Mouse (Mus musculus) thymus, postnatal 25 days (tissue): ENCODE data around the gene Fgf22.

ENCODE experiments used
- DNase-seq: peaks from one replicate; pipeline ENCODE4 v3.0.0; 2022

Gene Fgf22

DNA sequence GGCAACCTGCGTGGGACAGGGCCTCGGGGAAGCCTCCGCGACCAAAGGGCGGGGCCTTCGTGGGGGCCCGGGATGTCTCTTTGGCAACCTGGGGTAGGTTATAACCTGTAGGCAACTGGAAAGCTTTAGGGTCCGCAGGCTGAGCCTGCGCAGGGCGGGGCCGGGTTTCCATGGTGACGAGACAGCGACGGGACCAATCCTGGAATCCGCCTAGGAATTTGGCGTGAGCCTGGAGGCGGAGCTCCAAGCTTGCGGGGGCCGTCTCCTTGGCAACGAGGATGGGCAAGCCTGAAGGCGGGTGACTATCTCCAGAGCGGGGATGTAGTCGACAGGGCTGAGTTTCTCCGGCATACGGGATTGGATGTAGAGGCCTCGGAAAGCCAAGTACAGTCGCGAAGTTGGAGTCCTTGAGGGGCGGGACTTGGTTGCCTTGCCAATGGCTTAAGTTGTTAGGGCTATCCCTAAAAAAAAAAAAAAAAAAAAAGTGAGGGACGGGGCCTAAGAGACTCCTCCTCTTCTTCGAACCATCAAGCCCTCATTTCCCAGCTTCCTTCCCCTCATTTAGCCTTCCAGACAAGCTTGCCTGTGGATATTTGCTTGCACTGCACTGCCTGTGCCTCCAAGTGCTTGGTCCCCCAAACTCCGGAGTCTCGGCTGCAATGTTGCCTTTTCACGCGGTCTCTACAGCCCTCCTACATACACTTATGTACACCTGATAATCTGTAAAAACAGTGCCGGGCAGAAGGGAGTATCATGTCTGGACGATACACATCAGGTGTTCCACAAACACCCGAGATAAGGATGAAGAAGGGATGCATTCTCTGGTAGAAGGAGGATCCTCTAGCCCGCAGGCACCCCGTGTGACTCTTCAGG, 12.7 kb downstream of the Fgf22 start:
- DNase-seq, result peak; percentile 70

DNA sequence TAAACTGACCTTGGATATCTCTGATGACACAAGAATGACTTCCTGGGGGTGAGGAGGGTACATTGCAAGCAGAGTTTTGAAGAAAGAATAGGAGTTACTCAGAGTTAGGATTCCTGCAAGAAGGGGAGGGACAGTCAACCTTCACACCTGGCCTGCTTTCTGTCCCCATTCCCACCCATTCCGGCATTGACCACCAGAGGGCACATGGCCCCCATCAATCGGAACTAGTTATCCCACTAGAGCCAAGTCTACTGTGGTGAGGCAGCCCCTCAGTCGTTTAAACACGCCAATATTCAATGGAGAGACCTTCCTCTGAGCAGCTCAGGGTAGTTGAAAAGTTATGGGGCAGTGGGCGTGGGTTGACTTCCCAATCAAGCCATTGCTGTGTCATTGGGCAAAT, 13.5 kb downstream of the Fgf22 start:
- peak; percentile 84 for DNase-seq

DNA sequence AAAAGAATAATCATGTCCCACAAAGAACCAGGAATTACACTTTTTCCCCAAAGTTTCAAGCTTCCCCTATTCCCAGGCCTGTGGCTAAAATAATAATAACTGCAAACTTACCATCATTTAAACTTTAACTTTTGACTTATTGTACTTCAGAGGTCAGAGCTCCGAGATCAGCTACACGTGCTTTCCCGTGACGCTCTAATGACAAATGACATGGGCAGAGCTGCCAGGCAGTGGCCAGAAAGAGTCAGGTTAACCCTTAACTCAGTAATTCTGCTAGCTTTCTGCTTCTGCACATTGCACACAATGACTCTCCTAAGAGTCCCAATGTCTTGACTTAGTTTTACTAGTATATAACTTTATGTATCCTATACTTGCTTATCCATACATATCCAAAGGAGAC, 14.5 kb downstream of the Fgf22 start:
- no peak for DNase-seq

DNA sequence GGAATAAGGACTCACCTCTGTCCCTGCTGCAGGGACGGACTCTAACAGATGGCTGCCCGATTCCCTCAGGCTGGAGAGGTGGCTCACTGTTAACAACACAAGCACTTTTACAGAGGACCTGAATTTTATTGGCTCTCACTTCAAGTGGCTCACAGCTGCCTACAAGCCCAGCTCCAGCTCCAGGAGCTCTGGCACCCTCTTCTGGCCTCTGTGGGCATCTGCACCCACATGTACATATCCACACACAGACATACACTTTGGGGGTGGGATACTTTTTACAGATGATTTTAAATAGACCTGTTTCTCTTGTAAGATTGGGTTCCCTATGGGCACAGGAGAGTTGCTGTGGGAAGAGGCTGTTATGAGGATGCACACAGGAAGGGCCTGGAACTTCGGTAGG, 17.4 kb downstream of the Fgf22 start:
- DNase-seq, result no peak

DNA sequence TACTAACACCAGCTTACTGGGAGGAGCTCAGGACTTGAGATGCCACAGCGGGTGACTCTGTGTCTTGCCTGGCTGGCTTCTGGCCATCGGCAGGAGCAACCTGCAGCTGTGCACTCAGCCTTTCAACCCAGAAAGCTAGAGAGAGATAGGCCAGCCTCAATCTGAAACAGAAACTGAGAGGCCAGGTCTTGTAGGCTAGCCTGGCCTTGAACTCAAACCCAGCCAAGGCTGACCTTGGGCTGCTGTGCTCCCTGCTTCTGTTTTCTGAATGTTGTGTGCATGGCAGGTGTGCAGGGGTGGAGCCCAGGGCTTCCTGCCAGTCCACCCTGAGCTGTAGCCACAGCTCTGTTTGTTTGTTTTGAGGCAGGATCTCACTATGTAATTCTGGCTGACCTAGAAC, 18.3 kb downstream of the Fgf22 start:
- DNase-seq, result no peak

DNA sequence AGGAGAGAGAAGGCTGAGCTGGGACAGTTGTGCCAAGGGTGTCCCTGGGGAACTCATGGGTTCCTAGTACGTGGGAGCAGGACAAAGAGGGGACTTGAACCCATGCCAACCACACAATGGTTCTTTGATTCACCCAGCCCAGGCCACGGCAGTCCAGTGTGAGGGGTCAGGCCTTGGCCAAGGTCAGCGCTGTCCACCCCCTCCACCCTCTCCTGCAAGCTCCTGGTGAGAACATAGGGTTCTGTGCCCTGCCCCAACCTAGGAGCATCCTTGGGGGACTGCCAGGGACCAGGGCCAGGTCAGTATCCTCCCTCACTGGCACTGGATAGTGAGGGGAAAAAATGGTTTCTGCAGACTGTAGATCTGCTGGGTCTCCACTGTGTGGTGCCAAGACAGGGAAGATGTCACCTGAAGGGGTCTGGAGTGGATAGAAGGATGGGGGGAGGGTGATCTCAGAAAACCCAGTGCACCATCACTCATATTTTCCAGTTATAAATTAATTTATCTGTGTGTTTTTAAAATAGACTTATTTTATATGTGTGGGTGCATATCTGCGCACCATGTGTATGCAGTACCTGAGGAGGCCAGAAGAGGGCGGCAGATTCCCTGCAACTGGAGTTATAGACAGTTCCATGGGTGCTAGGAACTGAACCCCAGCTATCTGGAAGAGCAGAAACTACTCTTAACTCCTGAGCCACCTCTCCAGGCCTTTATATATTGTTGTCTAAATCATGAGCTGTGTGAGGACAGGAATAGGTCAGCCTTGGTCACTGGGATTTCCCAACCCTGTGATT, 19.8 kb downstream of the Fgf22 start:
- DNase-seq, result no peak

DNA sequence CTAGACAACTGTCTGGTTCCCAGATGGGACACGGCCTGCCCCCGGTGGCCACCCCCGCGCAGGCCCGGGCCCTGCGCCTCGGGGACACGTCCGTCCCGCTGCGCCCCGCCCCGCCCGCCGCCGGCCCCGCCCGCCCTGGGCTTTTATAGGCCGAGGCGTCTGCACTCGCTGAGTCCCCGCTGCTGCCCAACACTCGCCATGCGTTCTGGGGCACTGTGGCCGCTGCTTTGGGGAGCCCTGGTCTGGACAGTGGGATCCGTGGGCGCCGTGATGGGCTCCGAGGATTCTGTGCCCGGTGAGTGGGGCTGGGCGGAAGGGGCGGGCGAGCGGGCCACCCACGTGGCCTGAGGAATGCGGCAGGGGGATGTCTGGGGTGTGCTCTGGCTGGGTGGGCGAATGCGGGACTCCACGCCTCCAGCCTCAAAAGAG, 22.2 kb downstream of the Fgf22 start, which contains the start of gene Fstl3:
Gene Fstl3 (plus strand): TSS at position 170 of the 429 bp plus-strand sequence.
- no peak for DNase-seq

DNA sequence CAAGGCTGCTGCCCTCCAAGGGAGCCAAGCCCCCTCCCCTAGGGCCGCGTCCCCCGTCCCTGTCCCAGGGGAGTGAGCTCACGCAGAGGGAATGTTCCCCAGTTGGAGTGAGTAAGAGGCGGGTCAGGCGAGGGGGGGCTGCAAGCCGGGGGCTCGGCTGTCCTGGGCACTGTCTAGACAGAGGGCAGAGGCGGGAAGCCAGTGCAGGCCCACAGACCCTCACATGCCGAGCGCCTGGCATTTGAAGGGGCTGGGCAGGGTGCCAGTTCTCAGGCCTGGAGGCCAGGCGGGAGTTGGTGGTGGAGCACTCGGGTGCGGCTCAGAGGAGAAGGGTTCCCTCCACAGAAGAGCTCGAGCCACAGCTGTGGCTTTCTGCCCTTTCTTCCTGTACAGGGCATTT, 23.1 kb downstream of the Fgf22 start:
- DNase-seq, result no peak

DNA sequence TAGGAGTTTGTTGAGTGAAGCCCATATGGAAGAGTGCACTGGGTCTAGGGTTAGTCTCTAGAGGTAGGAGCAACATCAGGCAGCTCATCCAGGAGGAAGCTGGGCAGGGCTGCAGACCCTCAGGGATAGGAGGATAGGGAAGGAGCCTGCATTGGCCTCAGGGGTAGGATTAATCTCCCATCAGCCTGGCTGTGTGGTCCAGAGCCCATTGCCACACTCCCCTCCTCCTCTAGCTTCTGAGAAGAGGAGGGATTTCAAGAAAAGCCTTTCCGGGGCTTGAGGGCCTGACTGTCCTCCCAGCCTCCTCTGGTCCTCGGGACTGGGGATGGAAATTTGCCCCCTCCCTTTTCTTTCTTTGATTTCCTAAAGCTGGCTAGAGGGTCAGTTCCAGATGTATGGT, 24.3 kb downstream of the Fgf22 start:
- DNase-seq, result no peak

DNA sequence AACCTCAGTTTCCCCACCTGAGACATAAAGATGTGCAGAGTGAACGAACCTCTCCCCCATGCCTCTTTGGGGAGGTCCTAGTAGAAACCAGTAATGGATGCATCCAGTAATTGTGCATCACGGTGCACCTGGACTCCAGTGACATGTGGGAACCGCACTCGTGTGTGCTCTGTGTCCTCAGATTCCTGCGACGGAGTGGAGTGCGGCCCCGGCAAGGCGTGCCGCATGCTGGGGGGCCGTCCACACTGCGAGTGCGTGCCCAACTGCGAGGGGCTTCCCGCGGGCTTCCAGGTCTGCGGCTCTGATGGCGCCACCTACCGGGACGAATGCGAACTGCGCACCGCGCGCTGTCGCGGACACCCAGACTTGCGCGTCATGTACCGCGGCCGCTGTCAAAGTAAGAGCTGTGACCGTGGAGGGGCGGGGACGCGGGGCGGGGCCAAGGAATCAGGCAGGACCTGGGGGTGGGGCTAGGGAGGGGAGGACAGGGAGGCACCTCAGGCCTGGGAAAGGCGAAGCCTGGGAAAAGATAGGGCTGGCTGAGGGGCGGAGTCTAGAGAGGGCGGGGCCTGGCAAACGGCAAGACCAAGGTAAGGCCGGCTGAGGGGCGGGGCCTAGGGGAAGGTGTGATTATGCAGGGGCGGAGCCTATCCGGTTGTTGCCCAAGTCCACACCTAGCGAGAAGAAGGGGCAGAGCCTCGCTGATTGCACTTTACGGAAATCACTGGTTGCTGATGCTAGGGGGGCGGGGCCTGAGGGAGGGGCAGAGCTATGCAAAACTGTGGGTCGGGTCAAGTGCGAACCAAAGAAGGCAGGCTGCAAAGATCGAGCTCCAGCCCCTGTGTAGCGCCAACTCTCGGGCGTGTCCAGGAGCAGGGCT, 25.1 kb downstream of the Fgf22 start:
- peak; percentile 94 for DNase-seq

DNA sequence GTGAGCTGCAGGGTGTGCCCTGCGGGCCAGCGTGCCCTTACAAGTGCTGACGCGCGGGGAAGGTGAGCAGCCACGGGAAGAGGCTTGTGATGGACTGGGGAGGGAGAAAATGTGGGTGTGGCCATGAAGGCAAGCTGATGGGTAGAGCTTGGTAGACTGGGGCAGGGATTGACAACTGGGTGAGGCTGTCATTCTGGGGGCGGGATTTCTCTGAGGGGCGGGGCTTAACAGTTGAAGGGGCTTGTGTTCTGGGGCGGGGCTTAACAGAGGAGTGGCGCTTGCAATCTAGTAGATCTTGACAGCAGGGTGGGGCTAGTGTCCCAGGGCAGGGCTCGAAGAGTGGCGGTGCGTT, 25.8 kb downstream of the Fgf22 start:
- DNase-seq, result no peak

DNA sequence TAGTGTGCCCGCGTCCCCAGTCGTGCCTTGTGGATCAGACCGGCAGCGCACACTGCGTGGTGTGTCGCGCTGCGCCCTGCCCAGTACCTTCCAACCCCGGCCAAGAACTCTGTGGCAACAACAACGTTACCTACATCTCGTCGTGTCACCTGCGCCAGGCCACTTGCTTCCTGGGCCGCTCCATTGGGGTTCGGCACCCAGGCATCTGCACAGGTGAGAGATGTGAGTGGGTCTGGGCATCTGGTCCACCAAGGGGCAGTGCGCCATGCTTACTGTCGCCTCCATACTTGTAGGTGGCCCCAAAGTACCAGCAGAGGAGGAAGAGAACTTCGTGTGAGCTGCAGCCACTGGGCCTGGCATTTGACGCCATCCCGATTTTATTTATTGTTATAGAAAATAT, 26.3 kb downstream of the Fgf22 start:
- no peak for DNase-seq

DNA sequence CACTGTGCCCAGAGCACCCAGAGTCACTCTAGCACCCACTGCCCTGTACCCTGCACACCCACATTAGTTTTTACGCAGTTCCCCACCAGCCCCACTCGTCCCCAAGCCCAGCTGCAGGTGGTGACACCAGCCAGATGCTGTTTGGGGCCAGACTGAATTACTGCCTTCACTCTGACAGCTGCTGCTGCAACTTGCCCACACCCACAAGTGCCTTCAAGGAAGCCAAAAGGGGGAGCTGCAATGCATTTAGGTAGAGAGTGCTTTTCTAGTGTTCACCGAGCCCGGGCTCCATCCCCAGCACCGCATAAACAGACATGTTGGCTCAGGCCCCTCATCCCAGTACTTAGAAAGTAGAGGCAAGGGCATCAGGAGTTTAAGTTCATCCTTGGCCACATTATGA, 27.1 kb downstream of the Fgf22 start:
- peak; percentile 73 for DNase-seq

DNA sequence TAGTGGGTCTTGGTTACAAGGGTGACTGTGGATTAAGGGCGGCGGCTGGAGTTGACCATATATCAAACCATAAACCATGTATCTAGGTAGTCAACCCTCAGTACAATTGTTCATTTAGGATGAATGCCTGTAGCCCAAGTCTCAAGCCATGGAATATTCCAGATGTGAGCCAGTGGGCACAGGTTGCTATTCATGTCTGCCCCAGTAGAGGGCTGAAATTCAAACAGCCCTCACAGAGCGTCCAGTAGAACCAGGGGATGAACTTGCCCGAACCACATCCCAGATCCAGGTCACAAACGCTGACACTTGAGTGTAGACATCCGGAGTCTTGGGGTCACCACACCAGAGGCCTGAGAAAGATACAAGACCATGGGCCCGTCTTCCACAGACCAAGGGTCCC, 28.2 kb downstream of the Fgf22 start:
- DNase-seq, result no peak

DNA sequence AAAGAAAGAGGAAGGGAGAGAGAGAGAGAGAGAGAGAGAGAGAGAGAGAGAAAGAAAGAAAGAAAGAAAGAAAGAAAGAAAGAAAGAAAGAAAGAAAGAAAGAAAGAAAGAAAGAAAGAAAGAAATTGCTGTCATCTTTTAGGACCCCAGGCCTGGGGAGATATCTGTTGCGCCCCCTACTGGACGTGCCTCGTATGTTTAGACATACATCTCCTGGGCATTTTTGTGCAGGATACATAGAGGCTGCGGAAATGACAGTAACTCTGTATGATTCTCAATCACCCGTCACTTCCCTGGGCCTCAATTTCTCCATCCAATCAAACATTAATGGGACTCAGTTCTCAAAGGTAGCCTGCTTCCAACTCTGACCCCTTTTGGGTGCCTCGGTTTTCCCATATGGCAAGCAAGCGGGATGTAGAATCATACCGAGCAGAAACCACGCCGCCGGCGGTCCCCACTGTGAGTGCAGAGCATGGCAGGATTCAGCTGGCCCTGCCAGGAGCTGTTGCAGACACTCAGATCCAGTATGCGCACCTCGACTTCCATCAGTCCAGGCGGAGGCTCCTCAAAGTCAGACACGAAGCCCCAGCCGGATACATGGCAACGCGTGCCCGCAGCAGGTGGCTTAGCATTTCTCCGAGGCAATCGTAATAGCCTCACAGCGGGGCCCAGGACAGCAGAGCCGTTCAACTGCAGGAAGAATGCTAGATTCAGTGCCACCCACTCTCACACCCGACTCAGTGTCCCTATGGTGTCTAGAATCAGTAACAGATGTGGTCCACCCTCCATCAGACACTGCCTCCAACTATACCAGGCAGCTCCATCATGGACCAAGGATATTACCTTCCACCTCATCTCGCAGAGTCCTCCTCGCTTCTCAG, 29.3 kb downstream of the Fgf22 start:
- DNase-seq, result peak; percentile 61

DNA sequence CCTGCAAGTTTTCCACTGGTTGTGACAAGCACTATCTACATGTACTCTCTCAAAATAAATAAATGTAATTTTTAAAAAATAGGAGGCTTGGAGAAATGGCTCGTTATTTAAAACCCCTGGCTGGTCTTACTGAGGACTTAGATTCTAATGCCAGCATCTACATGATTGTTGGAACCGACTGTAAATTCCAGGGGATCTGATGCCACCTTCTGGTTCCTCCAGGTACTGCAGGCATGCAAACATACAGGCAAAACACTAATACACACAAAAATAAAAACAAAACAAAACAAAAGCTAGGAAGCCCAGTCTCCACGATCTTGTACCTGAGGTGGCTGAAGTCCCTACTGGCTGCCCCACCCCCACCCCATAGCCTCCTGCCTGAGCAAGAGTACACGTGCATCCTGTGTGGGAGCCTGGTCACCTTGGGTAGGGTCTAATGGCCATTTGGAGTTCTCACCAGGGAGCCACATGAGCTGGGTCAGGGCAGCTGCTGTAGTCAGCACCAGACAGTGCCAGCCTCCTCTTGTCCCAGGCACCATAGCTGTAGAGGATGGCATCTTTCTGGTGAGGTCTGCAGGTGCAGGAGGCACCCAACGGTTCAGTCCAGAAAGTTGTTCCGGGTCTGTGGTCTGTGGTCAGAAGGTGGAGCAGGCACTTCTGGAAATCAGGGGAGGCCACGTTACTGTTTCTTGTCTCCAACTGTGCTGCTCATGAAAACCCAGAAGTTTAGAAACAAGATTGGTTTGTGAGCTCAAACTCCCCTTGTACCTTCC, 33.7 kb downstream of the Fgf22 start:
- DNase-seq, result peak; percentile 82

DNA sequence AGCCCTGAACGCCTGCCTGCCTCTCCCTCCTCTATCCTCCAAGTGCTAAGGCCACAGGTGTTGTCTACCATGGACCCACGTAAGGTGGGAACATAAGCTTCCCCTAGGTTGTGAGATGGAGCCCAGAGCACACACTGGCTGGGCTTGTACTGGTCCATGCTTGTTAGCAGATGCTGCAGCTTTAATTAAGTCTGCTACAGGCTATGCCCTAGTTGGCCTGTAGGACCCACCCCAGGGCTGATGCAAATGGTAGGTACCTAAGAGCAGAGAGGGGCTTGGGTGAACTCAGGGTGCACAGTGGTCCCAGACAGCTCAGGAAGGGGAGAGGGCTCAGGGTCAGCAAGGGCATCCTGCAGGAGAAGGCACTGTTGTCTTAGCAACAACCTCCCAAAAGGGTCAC, 34.7 kb downstream of the Fgf22 start:
- DNase-seq, result no peak

DNA sequence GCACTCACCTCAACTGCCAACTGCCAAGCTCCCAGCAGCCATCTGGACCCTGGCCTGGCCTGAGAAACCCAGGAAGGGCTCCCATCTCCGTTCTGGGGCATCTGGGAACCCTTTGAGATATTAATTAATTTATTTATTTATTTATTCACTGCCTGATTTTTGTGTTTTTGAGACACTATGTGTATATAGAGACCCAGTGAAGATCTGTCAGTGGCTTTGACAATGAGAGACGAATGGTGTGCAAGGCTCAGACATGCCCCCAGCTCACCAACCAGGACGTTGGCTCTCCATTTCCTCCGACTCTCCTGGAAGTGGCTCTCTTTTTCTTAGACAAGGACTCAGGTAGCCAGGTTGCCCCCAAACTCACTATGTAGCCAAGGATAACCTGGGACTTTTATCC, 36.0 kb downstream of the Fgf22 start, which contains the start of gene Prss57:
Gene Prss57 (minus strand): TSS at position 101 of the 400 bp plus-strand sequence.
- DNase-seq, result peak; percentile 16

DNA sequence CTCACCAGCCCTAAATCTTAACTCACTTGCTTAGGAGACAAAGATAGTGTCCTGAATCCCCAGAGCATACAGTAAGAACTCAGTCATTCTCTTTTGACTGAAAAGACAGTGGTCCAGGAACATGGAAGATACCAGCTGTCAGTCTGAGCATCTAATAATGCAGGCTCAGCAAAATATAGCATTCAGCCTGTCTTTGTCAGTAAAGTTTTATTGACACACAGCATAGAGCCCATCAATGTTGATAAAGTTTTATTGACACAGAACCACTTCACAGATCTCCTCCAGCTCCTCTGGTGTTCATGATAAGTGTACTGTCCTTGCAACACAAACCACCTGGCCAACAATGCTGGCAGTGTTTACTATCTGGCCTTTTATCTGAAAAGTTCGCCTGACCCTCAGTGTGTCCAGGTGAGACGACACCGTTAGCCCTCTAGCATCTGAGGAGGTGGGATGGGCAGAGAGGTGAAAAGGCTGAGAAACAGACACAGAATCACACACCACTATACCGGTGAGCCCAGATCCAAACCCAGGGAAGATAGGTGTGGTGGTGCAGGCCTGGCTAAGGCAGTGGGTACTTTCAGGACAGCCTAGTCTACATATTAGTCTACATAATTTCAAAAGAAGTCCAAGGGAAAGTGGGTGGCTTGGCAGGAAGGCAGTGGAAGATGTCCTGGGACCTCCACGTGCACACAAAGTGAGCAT, 37.6 kb downstream of the Fgf22 start:
- no peak for DNase-seq

DNA sequence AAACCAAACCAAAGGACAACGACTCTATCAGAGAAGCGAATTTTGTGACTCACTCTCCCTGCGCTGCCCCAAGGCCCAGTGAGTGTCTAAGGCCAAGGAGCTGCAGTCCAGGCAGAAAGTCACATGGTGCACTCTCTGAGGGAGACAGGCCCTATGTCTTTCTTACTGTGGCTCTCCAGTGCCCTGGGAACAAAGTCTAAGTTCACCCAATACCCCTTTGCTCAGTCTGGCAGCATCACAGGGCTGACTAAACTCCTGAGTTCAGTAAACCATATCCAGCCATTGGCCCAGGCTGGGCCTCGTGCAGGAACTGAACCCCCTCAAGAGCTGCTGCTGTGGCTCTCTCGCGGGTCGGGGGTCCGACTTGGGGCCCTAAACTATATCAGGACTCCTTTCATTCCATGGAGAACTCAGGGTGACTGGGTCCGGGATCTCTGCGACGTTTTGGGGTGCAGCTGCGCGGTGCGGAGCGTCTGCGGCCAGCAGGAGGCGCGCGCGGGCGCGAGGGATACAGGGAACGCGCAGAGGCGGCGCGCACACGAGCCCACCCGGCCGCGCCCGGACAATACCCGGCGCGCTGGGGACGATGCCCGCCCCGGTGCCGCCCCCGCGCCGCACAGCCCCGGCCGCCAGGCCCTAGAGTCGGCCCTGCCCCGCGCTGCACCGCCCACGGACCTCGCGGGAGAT, 38.3 kb downstream of the Fgf22 start, which contains the start of gene Palm:
Gene Palm (plus strand): TSS at position 522 of the 687 bp plus-strand sequence.
- DNase-seq, result peak; percentile 86
